Mouse (Mus musculus): ENCODE measurements around the gene Chmp4b. TPM values are rescaled to one million over a fixed set of nuclear protein-coding genes. Genes with fewer than 3 reads are reported as not detected.

Chmp4b gene
- polyA plus RNA-seq, 1 experiment from 2014 or later: 22.4 TPM

DNA sequence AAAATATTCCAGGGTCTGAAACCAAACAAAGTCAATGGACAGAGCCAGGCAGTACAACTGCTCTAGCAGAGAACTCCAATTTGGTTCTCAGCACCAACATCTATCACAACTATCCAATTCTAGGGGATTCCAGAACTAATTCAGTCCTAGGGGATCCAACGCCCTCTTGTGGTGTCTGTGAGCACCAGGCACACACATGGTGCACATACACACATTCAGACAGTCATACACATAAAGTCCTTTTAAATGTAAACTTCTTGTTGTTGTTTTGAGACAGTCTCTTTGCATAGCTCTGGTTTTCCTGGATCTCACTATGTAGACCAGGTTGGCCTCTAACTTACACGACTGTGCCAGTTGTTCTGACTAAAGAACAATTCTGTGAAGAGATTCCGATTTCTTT, 1.1 kb upstream of the Chmp4b start:
- H3K4me1 ChIP-seq (ENCODE audit: control insufficient read depth, insufficient read depth, low read length): no peaks in the 10 kb centered on the region
- no peak overlapping the region for H3K4me2 ChIP-seq (ENCODE audit: low read length)
- H3K4me3 ChIP-seq (ENCODE audit: low read depth, low read length): no peak overlapping the region
- no peak overlapping the region for H3K27ac ChIP-seq (ENCODE audit: low read depth, low read length)
- DNase-seq (ENCODE audit: low spot score) (no peak), ATAC-seq (no peak)
- no peaks in the 10 kb centered on the region for H3K27me3 ChIP-seq (replicated peaks; ENCODE audit: control insufficient read depth, insufficient read depth, low read length)
- no peaks in the 10 kb centered on the region for H3K9me3 ChIP-seq (replicated peaks; ENCODE audit: control insufficient read depth, low read length)
- no peak overlapping the region for H3K9ac ChIP-seq (ENCODE audit: low read length)
- peaks cover 11% of the 10 kb centered on the region; the same call in 1 of the 2 replicates for H3K36me3 ChIP-seq (ENCODE audit: control insufficient read depth, insufficient read depth, low read length)
- 93% methylated on average over 3 of the region's 3 CpGs for WGBS

- Histone ChIP-seq H3K36me3 (ENCODE audit: control insufficient read depth, insufficient read depth, low read length) (no peaks in the 10 kb centered on the region), H3K9me3 (replicated peaks; ENCODE audit: control insufficient read depth, low read length) (no peaks in the 10 kb centered on the region), H3K27me3 (replicated peaks; ENCODE audit: control insufficient read depth, insufficient read depth, low read length) (no peaks in the 10 kb centered on the region), H3K9ac (ENCODE audit: low read length) (no peak overlapping the region), H3K4me3 (ENCODE audit: low read depth, low read length) (no peak overlapping the region), H3K27ac (ENCODE audit: low read depth, low read length) (no peak overlapping the region), H3K4me1 (ENCODE audit: control insufficient read depth, insufficient read depth, low read length) (peaks cover 19% of the 10 kb centered on the region), H3K4me2 (ENCODE audit: low read length) (no peak overlapping the region)
- DNase-seq (ENCODE audit: low spot score): no peak
- 95% methylated on average over 12 of the region's 12 CpGs for WGBS
- no peak for ATAC-seq
Observed at GRCm38 (mm10) chr2:154654976-154655375, 3.5 kb downstream of the Chmp4b start.

DNA sequence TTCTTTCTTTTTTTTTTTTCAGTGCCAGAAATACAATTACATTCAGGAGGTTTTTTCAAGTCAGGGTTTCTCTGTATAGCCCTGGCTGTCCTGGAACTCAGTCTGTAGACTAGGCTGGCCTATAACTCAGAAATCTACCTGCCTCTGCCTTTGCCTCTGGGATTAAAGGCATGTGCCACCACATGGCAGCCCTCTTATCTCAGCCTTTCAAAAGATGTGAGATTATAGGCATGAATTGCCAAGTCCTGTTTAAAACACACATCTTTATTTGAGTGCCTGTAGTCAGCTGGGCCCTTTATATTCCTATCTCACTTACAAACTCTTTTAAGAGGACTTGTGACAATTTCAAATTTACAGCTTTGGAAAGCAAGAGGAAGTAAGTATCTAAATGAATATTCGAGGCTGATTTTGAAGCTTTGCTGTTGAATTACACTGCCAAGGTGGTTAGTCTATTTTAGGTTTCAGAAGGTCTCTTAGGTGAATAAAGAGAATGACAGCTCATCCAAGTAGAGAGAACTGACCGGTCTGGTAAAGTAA, 4.4 kb downstream of the Chmp4b start:
- H3K4me1 ChIP-seq (ENCODE audit: control insufficient read depth, insufficient read depth, low read length): peaks cover 19% of the 10 kb centered on the region
- H3K4me2 ChIP-seq (ENCODE audit: low read length): peak overlapping the region; percentile 46; the same call in 1 of the 2 replicates
- no peaks in the 10 kb centered on the region for H3K27me3 ChIP-seq (replicated peaks; ENCODE audit: control insufficient read depth, insufficient read depth, low read length)
- no peak overlapping the region for H3K27ac ChIP-seq (ENCODE audit: low read depth, low read length)
- DNase-seq (ENCODE audit: low spot score): no peak
- ATAC-seq: no peak
- H3K9ac ChIP-seq (ENCODE audit: low read length): peak overlapping the region; percentile 35; the same call in 1 of the 2 replicates
- H3K9me3 ChIP-seq (replicated peaks; ENCODE audit: control insufficient read depth, low read length): no peaks in the 10 kb centered on the region
- H3K4me3 ChIP-seq (ENCODE audit: low read depth, low read length): no peak overlapping the region; the same call in 1 of the 2 replicates
- WGBS: 90% methylated on average over 2 of the region's 2 CpGs
- peaks cover 7% of the 10 kb centered on the region; the same call in 1 of the 2 replicates for H3K36me3 ChIP-seq (ENCODE audit: control insufficient read depth, insufficient read depth, low read length)

DNA sequence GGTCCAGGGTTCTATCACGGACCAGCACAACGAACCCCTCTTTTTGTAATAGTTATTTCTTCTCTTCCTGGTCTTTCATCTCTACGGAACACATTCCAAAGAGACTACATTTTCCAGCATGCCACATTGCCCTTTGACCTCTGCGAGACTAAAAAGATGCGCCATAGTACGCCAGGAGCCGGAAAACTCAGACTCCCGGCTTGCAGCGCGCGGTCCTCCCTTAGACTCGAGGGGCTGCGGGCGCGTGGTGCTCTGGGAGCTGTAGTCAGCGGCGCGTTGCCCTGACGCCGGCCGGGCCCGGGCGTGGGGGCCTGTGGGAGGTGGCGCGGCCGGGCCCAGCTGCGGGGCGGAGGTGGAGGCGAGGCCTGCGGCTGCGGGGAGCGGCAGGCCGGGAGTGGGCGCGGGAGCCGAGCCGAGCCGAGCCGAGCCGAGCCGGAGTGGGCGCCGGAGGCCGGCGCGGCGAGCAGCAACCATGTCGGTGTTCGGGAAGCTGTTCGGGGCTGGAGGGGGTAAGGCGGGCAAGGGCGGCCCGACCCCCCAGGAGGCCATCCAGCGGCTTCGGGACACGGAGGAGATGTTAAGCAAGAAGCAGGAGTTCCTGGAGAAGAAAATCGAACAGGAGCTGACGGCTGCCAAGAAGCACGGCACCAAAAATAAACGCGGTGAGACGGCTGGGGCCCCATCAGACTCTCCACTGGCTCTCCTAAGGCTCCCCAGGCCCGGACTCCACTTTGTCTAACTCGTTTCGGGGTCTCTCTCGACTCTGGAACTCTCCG, 5.4 kb downstream of the Chmp4b start:
- H3K36me3 ChIP-seq (ENCODE audit: control insufficient read depth, insufficient read depth, low read length): peaks cover 13% of the 10 kb centered on the region; the same call in 1 of the 2 replicates
- H3K27me3 ChIP-seq (replicated peaks; ENCODE audit: control insufficient read depth, insufficient read depth, low read length): no peaks in the 10 kb centered on the region
- peaks cover 19% of the 10 kb centered on the region for H3K4me1 ChIP-seq (ENCODE audit: control insufficient read depth, insufficient read depth, low read length)
- DNase-seq (ENCODE audit: low spot score): peak; percentile 99
- H3K9me3 ChIP-seq (replicated peaks; ENCODE audit: control insufficient read depth, low read length): no peaks in the 10 kb centered on the region
- under 1% methylated on average over 62 of the region's 67 CpGs for WGBS
- H3K4me2 ChIP-seq (ENCODE audit: low read length): peak overlapping the region; percentile 76
- peak; percentile 100 for ATAC-seq
- peak overlapping the region; percentile 92 for H3K9ac ChIP-seq (ENCODE audit: low read length)
- peak overlapping the region; percentile 50; the same call in 1 of the 2 replicates for H3K27ac ChIP-seq (ENCODE audit: low read depth, low read length)
- peak overlapping the region; percentile 82 for H3K4me3 ChIP-seq (ENCODE audit: low read depth, low read length)

GRCm38 (mm10) chr2:154657486-154658237, 6.2 kb downstream of the Chmp4b start:
- H3K27me3 ChIP-seq (replicated peaks; ENCODE audit: control insufficient read depth, insufficient read depth, low read length): no peaks in the 10 kb centered on the region
- 19% methylated on average over 12 of the region's 12 CpGs for WGBS
- DNase-seq (ENCODE audit: low spot score) (no peak), ATAC-seq (no peak)
- H3K4me3 ChIP-seq (ENCODE audit: low read depth, low read length): peak overlapping the region; percentile 82
- no peaks in the 10 kb centered on the region for H3K9me3 ChIP-seq (replicated peaks; ENCODE audit: control insufficient read depth, low read length)
- H3K4me1 ChIP-seq (ENCODE audit: control insufficient read depth, insufficient read depth, low read length): peaks cover 19% of the 10 kb centered on the region
- H3K27ac ChIP-seq (ENCODE audit: low read depth, low read length): 0 out of 2 replicates have a peak overlapping the region, but pooled peaks have one; percentile 50
- H3K36me3 ChIP-seq (ENCODE audit: control insufficient read depth, insufficient read depth, low read length): peaks cover 13% of the 10 kb centered on the region; the same call in 1 of the 2 replicates
- peak overlapping the region; percentile 76 for H3K4me2 ChIP-seq (ENCODE audit: low read length)
- peak overlapping the region; percentile 92 for H3K9ac ChIP-seq (ENCODE audit: low read length)

- no peaks in the 10 kb centered on the region for H3K9me3 ChIP-seq (replicated peaks; ENCODE audit: control insufficient read depth, low read length)
- H3K4me3 ChIP-seq (ENCODE audit: low read depth, low read length): no peak overlapping the region
- H3K9ac ChIP-seq (ENCODE audit: low read length): peak overlapping the region; percentile 92; the same call in 1 of the 2 replicates
- ATAC-seq (no peak), DNase-seq (ENCODE audit: low spot score) (no peak)
- H3K27ac ChIP-seq (ENCODE audit: low read depth, low read length): no peak overlapping the region
- H3K27me3 ChIP-seq (replicated peaks; ENCODE audit: control insufficient read depth, insufficient read depth, low read length): no peaks in the 10 kb centered on the region
- WGBS: 47% methylated on average over 4 of the region's 4 CpGs
- peaks cover 13% of the 10 kb centered on the region; the same call in 1 of the 2 replicates for H3K36me3 ChIP-seq (ENCODE audit: control insufficient read depth, insufficient read depth, low read length)
- H3K4me2 ChIP-seq (ENCODE audit: low read length): peak overlapping the region; percentile 76
- peaks cover 19% of the 10 kb centered on the region for H3K4me1 ChIP-seq (ENCODE audit: control insufficient read depth, insufficient read depth, low read length)
Observed at GRCm38 (mm10) chr2:154659070-154659469, 7.6 kb downstream of the Chmp4b start.

GRCm38 (mm10) chr2:154659531-154660074, 8.1 kb downstream of the Chmp4b start:
- no peak overlapping the region for H3K4me2 ChIP-seq (ENCODE audit: low read length)
- no peak for ATAC-seq
- 87% methylated on average over 3 of the region's 5 CpGs for WGBS
- no peaks in the 10 kb centered on the region for H3K27me3 ChIP-seq (replicated peaks; ENCODE audit: control insufficient read depth, insufficient read depth, low read length)
- H3K4me1 ChIP-seq (ENCODE audit: control insufficient read depth, insufficient read depth, low read length): peaks cover 19% of the 10 kb centered on the region
- H3K9me3 ChIP-seq (replicated peaks; ENCODE audit: control insufficient read depth, low read length): no peaks in the 10 kb centered on the region
- peaks cover 13% of the 10 kb centered on the region; the same call in 1 of the 2 replicates for H3K36me3 ChIP-seq (ENCODE audit: control insufficient read depth, insufficient read depth, low read length)
- H3K4me3 ChIP-seq (ENCODE audit: low read depth, low read length): no peak overlapping the region
- H3K27ac ChIP-seq (ENCODE audit: low read depth, low read length): no peak overlapping the region
- no peak for DNase-seq (ENCODE audit: low spot score)
- H3K9ac ChIP-seq (ENCODE audit: low read length): 0 out of 2 replicates have a peak overlapping the region, but pooled peaks have one; percentile 92

- 99% methylated on average over 7 of the region's 7 CpGs for WGBS
- H3K4me3 ChIP-seq (ENCODE audit: low read depth, low read length): no peak overlapping the region
- H3K4me1 ChIP-seq (ENCODE audit: control insufficient read depth, insufficient read depth, low read length): 0 out of 2 replicates have a peak, but pooled peaks cover 2% of the 10 kb centered on the region
- H3K27ac ChIP-seq (ENCODE audit: low read depth, low read length): no peak overlapping the region
- H3K27me3 ChIP-seq (replicated peaks; ENCODE audit: control insufficient read depth, insufficient read depth, low read length): no peaks in the 10 kb centered on the region
- DNase-seq (ENCODE audit: low spot score) (no peak), ATAC-seq (no peak)
- no peaks in the 10 kb centered on the region for H3K9me3 ChIP-seq (replicated peaks; ENCODE audit: control insufficient read depth, low read length)
- H3K36me3 ChIP-seq (ENCODE audit: control insufficient read depth, insufficient read depth, low read length): no peaks in the 10 kb centered on the region
- no peak overlapping the region for H3K4me2 ChIP-seq (ENCODE audit: low read length)
- no peak overlapping the region for H3K9ac ChIP-seq (ENCODE audit: low read length)
Observed at GRCm38 (mm10) chr2:154668680-154669079, 17.2 kb downstream of the Chmp4b start.
